9 mouse cellular contexts compared by ENCODE assay signal in genomic region chr13:105293781-105294667, GRCm38 (mm10). TPM values are rescaled to one million over a fixed set of nuclear protein-coding genes. Genes with fewer than 3 reads are reported as not detected.
DNase-seq lines count a peak whose midpoint lies in the region; ATAC-seq and TF ChIP-seq lines count a peak whose summit lies in the region.
"Had no signal": no experiment of that assay in that cellular context is flagged by ENCODE, and none has a peak within 500 bp of the region (broad histone marks: within the 10 kb centered on the region; RNA-seq: fewer than 3 reads in every experiment).

No protein-coding gene starts in this region.

- TF ChIP-seq CTCF in spleen, adult 2 months (IDR thresholded peaks at IDR 0.05; ENCODE audit: extremely low read depth, insufficient read depth, insufficient read length, insufficient replicate concordance) = no peak

- peak overlapping the region; percentile 29 for H3K27ac ChIP-seq in spleen, adult 2 months (ENCODE audit: insufficient read depth, low read length)
- peak overlapping the region; percentile 80 for H3K27ac ChIP-seq in embryonic facial prominence, embryonic 13.5 days
- H3K27ac ChIP-seq in heart, embryonic 16.5 days (ENCODE audit: low read length) = no peak overlapping the region
- no peak overlapping the region for H3K27ac ChIP-seq in liver, embryonic 13.5 days

- no peak for TF ChIP-seq POLR2A in spleen, adult 2 months (IDR thresholded peaks at IDR 0.05; ENCODE audit: low read depth, low read length)

- H3K36me3 ChIP-seq in spleen, adult 2 months (ENCODE audit: control insufficient read depth, insufficient read depth, low read length) = no peaks in the 10 kb centered on the region
- H3K36me3 ChIP-seq in embryonic facial prominence, embryonic 13.5 days = peaks cover 5% of the 10 kb centered on the region; the same call in 1 of the 2 replicates
- no peaks in the 10 kb centered on the region for H3K36me3 ChIP-seq in heart, embryonic 16.5 days (ENCODE audit: control insufficient read depth, insufficient read depth)
- H3K36me3 ChIP-seq in liver, embryonic 13.5 days = no peaks in the 10 kb centered on the region

- peak overlapping the region; percentile 56 for H3K4me3 ChIP-seq in spleen, adult 2 months (ENCODE audit: extremely low read depth, insufficient read depth, insufficient read length)
- H3K4me3 ChIP-seq in embryonic facial prominence, embryonic 13.5 days = peak overlapping the region; percentile 83
- H3K4me3 ChIP-seq in heart, embryonic 16.5 days (ENCODE audit: low read length) = peak overlapping the region; percentile 82
- peak overlapping the region; percentile 67 for H3K4me3 ChIP-seq in liver, embryonic 13.5 days (replicated peaks)

- peak overlapping the region; percentile 87 for H3K9ac ChIP-seq in embryonic facial prominence, embryonic 13.5 days
- peak overlapping the region; percentile 83 for H3K9ac ChIP-seq in heart, embryonic 16.5 days (ENCODE audit: low read length)
- H3K9ac ChIP-seq in liver, embryonic 13.5 days = peak overlapping the region; percentile 64

- WGBS in spleen, adult 2 months = 2% methylated on average over 79 of the region's 91 CpGs
- under 1% methylated on average over 55 of the region's 91 CpGs for WGBS in embryonic facial prominence, embryonic 13.5 days
- WGBS in heart, embryonic 16.5 days = under 1% methylated on average over 79 of the region's 91 CpGs
- under 1% methylated on average over 73 of the region's 91 CpGs for WGBS in liver, embryonic 13.5 days (ENCODE audit: insufficient replicate concordance)

- peaks cover 5% of the 10 kb centered on the region for H3K4me1 ChIP-seq in spleen, adult 2 months (ENCODE audit: control insufficient read depth, insufficient read depth, insufficient read length)
- peaks cover 21% of the 10 kb centered on the region for H3K4me1 ChIP-seq in embryonic facial prominence, embryonic 13.5 days
- peaks cover 8% of the 10 kb centered on the region for H3K4me1 ChIP-seq in heart, embryonic 16.5 days (ENCODE audit: control insufficient read depth, insufficient read depth, low read length)
- H3K4me1 ChIP-seq in liver, embryonic 13.5 days (replicated peaks) = no peaks in the 10 kb centered on the region

- no peaks in the 10 kb centered on the region for H3K9me3 ChIP-seq in embryonic facial prominence, embryonic 13.5 days
- no peaks in the 10 kb centered on the region for H3K9me3 ChIP-seq in heart, embryonic 16.5 days (replicated peaks; ENCODE audit: control insufficient read depth, low read length)
- no peaks in the 10 kb centered on the region for H3K9me3 ChIP-seq in liver, embryonic 13.5 days (replicated peaks)

- H3K4me2 ChIP-seq in embryonic facial prominence, embryonic 13.5 days = peak overlapping the region; percentile 78
- peak overlapping the region; percentile 99 for H3K4me2 ChIP-seq in heart, embryonic 16.5 days (ENCODE audit: low read depth, low read length)
- H3K4me2 ChIP-seq in liver, embryonic 13.5 days = peak overlapping the region; percentile 82

- H3K27me3 ChIP-seq in spleen, adult 2 months (ENCODE audit: control insufficient read depth, insufficient read depth, low read length) = peaks cover 6% of the 10 kb centered on the region
- H3K27me3 ChIP-seq in embryonic facial prominence, embryonic 13.5 days = no peaks in the 10 kb centered on the region
- H3K27me3 ChIP-seq in heart, embryonic 16.5 days (ENCODE audit: control insufficient read depth, insufficient read depth, low read length) = 0 out of 2 replicates have a peak, but pooled peaks cover 2% of the 10 kb centered on the region
- H3K27me3 ChIP-seq in liver, embryonic 13.5 days = peaks cover 22% of the 10 kb centered on the region
- H3K27me3 ChIP-seq: CH12.LX had no signal

- ATAC-seq in embryonic facial prominence, embryonic 13.5 days (ENCODE audit: insufficient number of reproducible peaks, insufficient read depth, low FRiP score, low TSS enrichment, low read depth) = peak; percentile 78
- peak; percentile 78 for ATAC-seq in heart, embryonic 16.5 days (replicated peaks; ENCODE audit: extremely low read depth, insufficient read depth, low FRiP score)
- ATAC-seq in liver, embryonic 13.5 days (ENCODE audit: low read depth) = peak; percentile 66

- DNase-seq in spleen, adult 2 months (ENCODE audit: low read depth in 1 of 2, low spot score in 2 of 2) = no peak
- no peak for DNase-seq in spleen, adult 12 weeks (ENCODE audit: low spot score)
- DNase-seq in kidney, postnatal 14 days = peak; percentile 62
- DNase-seq in liver, embryonic 13.5 days = no peak
- peak; percentile 73 for DNase-seq in neural tube, embryonic 10.5 days (ENCODE audit: extremely low spot score, low spot score)
- DNase-seq in thymus, postnatal 0 days (ENCODE audit: low spot score) = peak; percentile 38

RNA-seq across cellular contexts. Expression of gene Rnf180, which starts 0.6 kb away (rescaled TPM):
- 0.86 and 1.1 TPM in 2 replicates for polyA plus RNA-seq in spleen, adult 2 months (2012; rRNA removed)
- polyA plus RNA-seq in embryonic facial prominence, embryonic 13.5 days (2015; fragmentation: Nextera tagmentation; extraction: Ambion mirVana) = 10.2 and 10.9 TPM in 2 replicates
- polyA plus RNA-seq in heart, embryonic 16.5 days (2015; fragmentation: Nextera tagmentation; extraction: Ambion mirVana) = 1.7 and 1.9 TPM in 2 replicates
- polyA plus RNA-seq in liver, embryonic 13.5 days (2015; fragmentation: Nextera tagmentation; extraction: Ambion mirVana) = 0.94 and 0.96 TPM in 2 replicates
- 4.9 and 6.4 TPM in 2 replicates for polyA plus RNA-seq in thymus, postnatal 0 days (2015; fragmentation: Nextera tagmentation; extraction: Ambion mirVana)

Comparison
In these comparisons a context has a peak if more than half of its experiments do, and no peak if none do; other contexts are left out.
1. DNase-seq: peak in kidney, postnatal 14 days (single experiment), neural tube, embryonic 10.5 days (single experiment) and thymus, postnatal 0 days (single experiment); none in spleen, adult 2 months (0 of 2), spleen, adult 12 weeks (single experiment) and liver, embryonic 13.5 days (single experiment).
2. H3K27ac ChIP-seq: peak in spleen, adult 2 months (single experiment) and embryonic facial prominence, embryonic 13.5 days (single experiment); none in heart, embryonic 16.5 days (single experiment) and liver, embryonic 13.5 days (single experiment).
3. Peak in every context shown above with its lines, with median percentiles within 50 percentile points of each other: H3K4me3 ChIP-seq, ATAC-seq, H3K4me2 ChIP-seq and H3K9ac ChIP-seq.